Mouse (Mus musculus): Measurements from ENCODE around the gene Lpxn. TPM values are rescaled to one million over a fixed set of nuclear protein-coding genes. Genes with fewer than 3 reads are reported as not detected.

Gene Lpxn
- polyA plus RNA-seq, 1 experiment from 2014 or later: 1.3 TPM

Other genes with a start within 250 kb of the Lpxn start
- gene Gm4952, start 196.2 kb upstream of the Lpxn start, polyA plus RNA-seq (2015; fragmentation: Nextera tagmentation; extraction: Ambion mirVana): not detected in 2 replicates
- not detected in 2 replicates for gene Glyat, start 162.9 kb upstream of the Lpxn start, polyA plus RNA-seq (2015; fragmentation: Nextera tagmentation; extraction: Ambion mirVana)
- not detected in 2 replicates for gene Olfr1442, start 125.8 kb upstream of the Lpxn start, polyA plus RNA-seq (2015; fragmentation: Nextera tagmentation; extraction: Ambion mirVana)
- not detected in 2 replicates for gene Olfr1443, start 118.1 kb upstream of the Lpxn start, polyA plus RNA-seq (2015; fragmentation: Nextera tagmentation; extraction: Ambion mirVana)
- gene Keg1, start 100.4 kb upstream of the Lpxn start, polyA plus RNA-seq (2015; fragmentation: Nextera tagmentation; extraction: Ambion mirVana): not detected in 2 replicates
- 2.0 and 3.1 TPM in 2 replicates for gene Cntf, start 30.6 kb upstream of the Lpxn start, polyA plus RNA-seq (2015; fragmentation: Nextera tagmentation; extraction: Ambion mirVana)
- 15.9 and 17.1 TPM in 2 replicates for gene Zfp91, start 67 bp upstream of the Lpxn start, polyA plus RNA-seq (2015; fragmentation: Nextera tagmentation; extraction: Ambion mirVana)
- not detected in 2 replicates for gene Gm5244, start 50.5 kb downstream of the Lpxn start, polyA plus RNA-seq (2015; fragmentation: Nextera tagmentation; extraction: Ambion mirVana)
- not detected in 2 replicates for gene Olfr1444, start 61.1 kb downstream of the Lpxn start, polyA plus RNA-seq (2015; fragmentation: Nextera tagmentation; extraction: Ambion mirVana)
- not detected in 2 replicates for gene Olfr1445, start 87.7 kb downstream of the Lpxn start, polyA plus RNA-seq (2015; fragmentation: Nextera tagmentation; extraction: Ambion mirVana)
- gene Olfr1446, start 97.3 kb downstream of the Lpxn start, polyA plus RNA-seq (2015; fragmentation: Nextera tagmentation; extraction: Ambion mirVana): not detected in 2 replicates
- not detected in 2 replicates for gene Olfr1447, start 107.5 kb downstream of the Lpxn start, polyA plus RNA-seq (2015; fragmentation: Nextera tagmentation; extraction: Ambion mirVana)
- not detected in 2 replicates for gene Olfr1448, start 128.2 kb downstream of the Lpxn start, polyA plus RNA-seq (2015; fragmentation: Nextera tagmentation; extraction: Ambion mirVana)
- gene Olfr1449, start 134.6 kb downstream of the Lpxn start, polyA plus RNA-seq (2015; fragmentation: Nextera tagmentation; extraction: Ambion mirVana): not detected in 2 replicates
- not detected in 2 replicates for gene Olfr1450, start 154.1 kb downstream of the Lpxn start, polyA plus RNA-seq (2015; fragmentation: Nextera tagmentation; extraction: Ambion mirVana)
- not detected in 2 replicates for gene Olfr1451, start 198.8 kb downstream of the Lpxn start, polyA plus RNA-seq (2015; fragmentation: Nextera tagmentation; extraction: Ambion mirVana)
- gene Olfr1453, start 232.1 kb downstream of the Lpxn start, polyA plus RNA-seq (2015; fragmentation: Nextera tagmentation; extraction: Ambion mirVana): not detected in 2 replicates

Measured in midbrain, embryonic 13.5 days (tissue).